Mouse (Mus musculus) small intestine, adult 2 months (tissue): ENCODE results near the gene Trim72. TPM values are rescaled to one million over a fixed set of nuclear protein-coding genes. Genes with fewer than 3 reads are reported as not detected.

ENCODE experiments used
- H3K27ac ChIP-seq: fragments of 200-500 bp; 2 replicates; pipeline ENCODE4 v1.5.1; 2012; ENCODE audit warnings: low read depth, low read length, control low read depth, inconsistent platforms; ENCODE audit not compliant: insufficient read depth
- H3K27me3 ChIP-seq: fragments of 200-500 bp; 2 replicates; pipeline ENCODE4 v1.6.1; 2012; ENCODE audit warnings: mild to moderate bottlenecking, moderate library complexity, low read length, inconsistent platforms; ENCODE audit not compliant: control insufficient read depth, insufficient read depth
- H3K36me3 ChIP-seq: fragments of 200-500 bp; 2 replicates; pipeline ENCODE4 v1.6.1; 2012; ENCODE audit warnings: mild to moderate bottlenecking, low read length, control low read depth, inconsistent platforms; ENCODE audit not compliant: control insufficient read depth, insufficient read depth
- H3K4me1 ChIP-seq: fragments of 200-500 bp; 2 replicates; pipeline ENCODE4 v1.6.1; 2012; ENCODE audit warnings: low read length, inconsistent platforms, mixed read lengths; ENCODE audit not compliant: control insufficient read depth, insufficient read depth, insufficient read length
- H3K4me3 ChIP-seq: fragments of 200-500 bp; 2 replicates; pipeline ENCODE4 v1.5.1; 2012; ENCODE audit warnings: low read depth, mild to moderate bottlenecking, control low read depth, inconsistent platforms, low read length, moderate library complexity
- CTCF ChIP-seq: fragments of 200-500 bp; IDR thresholded peaks from 2 replicates; pipeline ENCODE4 v1.5.1; 2012; ENCODE audit warnings: low read depth, mild to moderate bottlenecking, control low read depth, inconsistent platforms, low read length, moderate library complexity, mixed read lengths; ENCODE audit not compliant: insufficient replicate concordance, insufficient read length; ENCODE audit errors: extremely low read depth
- POLR2A ChIP-seq: fragments of 200-500 bp; IDR thresholded peaks from 2 replicates; pipeline ENCODE4 v1.6.1; 2012; ENCODE audit warnings: low read depth, mild to moderate bottlenecking, control low read depth, inconsistent platforms, low read length, moderate library complexity
- WGBS: fragments of 180-500 bp; shearing (Covaris S2); methylation state at CpG from one replicate; pipeline ENCODE4 v1.1.7; 2018; 5-methylcytosine and 5-hydroxymethylcytosine counted together
- polyA plus RNA-seq: library from polyadenylated mRNA; depleted of rRNA; stranded (reverse); fragments of >200 nt; gene quantifications from 2 replicates; pipeline ENCODE4 v1.2.3, GENCODE M21; 2012

The Trim72 gene
- polyA plus RNA-seq, 1 experiment = 8.8 TPM

DNA sequence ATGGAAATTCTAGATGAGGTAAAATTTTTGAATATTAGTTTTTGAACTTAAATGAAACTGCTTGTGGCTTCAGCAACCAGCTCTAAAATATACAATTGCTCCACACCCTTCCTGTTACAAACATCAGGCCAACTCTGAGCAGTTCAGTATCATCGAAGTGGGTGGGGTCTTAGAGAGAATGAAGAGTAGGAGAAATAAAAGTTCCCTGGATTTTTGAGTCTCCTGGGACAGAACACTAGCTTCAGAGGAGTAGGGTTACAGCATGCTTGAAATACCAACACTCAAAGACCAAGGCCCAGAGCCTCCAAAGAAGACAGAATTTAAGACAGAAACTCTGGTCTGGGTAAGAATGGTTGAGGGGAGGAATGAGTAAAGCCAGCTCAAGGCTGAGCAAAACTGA, 4.3 kb upstream of the Trim72 start:
- Histone ChIP-seq H3K4me1 (peaks cover 4% of the 10 kb centered on the region; the same call in 1 of the 2 replicates), H3K4me3 (no peak overlapping the region), H3K27ac (no peak overlapping the region), H3K36me3 (no peaks in the 10 kb centered on the region), H3K27me3 (no peaks in the 10 kb centered on the region)
- WGBS = 20% methylated on average over 1 of the region's 1 CpGs
- no peak for TF ChIP-seq CTCF
- TF ChIP-seq POLR2A = no peak

DNA sequence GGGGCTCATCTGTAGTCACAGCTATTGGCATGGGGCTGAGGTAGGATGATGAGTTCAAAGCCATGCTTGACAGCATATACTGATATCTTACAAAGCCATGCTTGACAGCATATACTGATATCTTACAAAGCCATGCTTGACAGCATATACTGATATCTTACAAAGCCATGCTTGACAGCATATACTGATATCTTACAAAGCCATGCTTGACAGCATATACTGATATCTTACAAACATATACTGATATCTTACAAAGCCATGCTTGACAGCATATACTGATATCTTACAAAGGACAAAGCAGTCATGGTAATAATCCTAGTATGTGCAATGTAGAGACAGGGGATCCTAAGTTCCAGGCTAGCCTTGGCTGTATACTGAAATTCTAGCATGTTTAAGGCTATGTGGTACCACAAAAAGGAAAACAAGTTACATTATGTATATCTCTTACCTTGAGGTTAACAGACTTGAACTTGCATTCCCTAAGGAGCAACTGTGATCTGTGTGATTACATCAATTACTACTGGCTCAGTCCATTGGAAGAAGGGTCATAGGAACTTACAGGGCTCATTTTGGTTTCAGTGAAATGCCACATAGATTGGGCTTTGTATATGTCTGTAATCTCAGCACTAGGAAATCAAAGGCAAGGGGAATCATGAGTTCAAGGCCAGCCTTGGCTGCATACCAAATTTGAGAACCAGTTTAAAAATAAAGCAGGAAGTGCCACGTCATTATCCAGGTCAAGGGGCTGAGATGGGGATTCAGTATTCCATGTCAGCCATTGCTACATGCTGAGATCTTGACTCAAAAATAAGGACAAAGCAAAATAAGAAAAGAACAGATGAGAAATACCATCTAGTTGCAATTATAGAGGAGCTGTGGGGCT, 3.4 kb upstream of the Trim72 start:
- no peak overlapping the region for H3K4me3 ChIP-seq
- no peaks in the 10 kb centered on the region for H3K27me3 ChIP-seq
- TF ChIP-seq POLR2A = no peak
- no peak for TF ChIP-seq CTCF
- WGBS = 7% methylated on average over 1 of the region's 1 CpGs
- no peak overlapping the region for H3K27ac ChIP-seq
- H3K4me1 ChIP-seq = peaks cover 4% of the 10 kb centered on the region; the same call in 1 of the 2 replicates
- H3K36me3 ChIP-seq = no peaks in the 10 kb centered on the region

DNA sequence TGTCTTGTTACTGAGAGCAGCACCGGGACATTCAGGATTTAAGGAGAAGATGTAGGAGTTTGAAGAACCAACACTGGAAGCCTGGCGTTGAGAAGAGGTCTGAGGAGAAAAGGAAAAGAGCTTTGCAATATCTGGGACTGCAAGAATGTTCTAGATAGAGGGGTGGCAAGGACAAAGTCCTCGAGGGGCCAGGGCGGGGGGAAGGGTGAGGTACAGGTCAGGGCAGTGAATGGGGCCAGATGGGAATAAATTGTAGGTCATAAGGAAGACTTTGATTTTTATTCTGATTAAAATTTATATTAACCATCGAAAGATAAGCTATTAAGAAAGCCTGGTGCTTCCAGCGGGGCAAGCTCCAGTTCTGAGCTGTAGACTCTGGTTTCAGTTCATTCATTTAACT, 651 bp upstream of the Trim72 start:
- no peaks in the 10 kb centered on the region for H3K27me3 ChIP-seq
- 32% methylated on average over 6 of the region's 6 CpGs for WGBS
- peaks cover 4% of the 10 kb centered on the region; the same call in 1 of the 2 replicates for H3K36me3 ChIP-seq
- peaks cover 13% of the 10 kb centered on the region for H3K4me1 ChIP-seq
- no peak for TF ChIP-seq POLR2A
- no peak for TF ChIP-seq CTCF
- H3K27ac ChIP-seq = peak overlapping the region; percentile 95
- no peak overlapping the region for H3K4me3 ChIP-seq

DNA sequence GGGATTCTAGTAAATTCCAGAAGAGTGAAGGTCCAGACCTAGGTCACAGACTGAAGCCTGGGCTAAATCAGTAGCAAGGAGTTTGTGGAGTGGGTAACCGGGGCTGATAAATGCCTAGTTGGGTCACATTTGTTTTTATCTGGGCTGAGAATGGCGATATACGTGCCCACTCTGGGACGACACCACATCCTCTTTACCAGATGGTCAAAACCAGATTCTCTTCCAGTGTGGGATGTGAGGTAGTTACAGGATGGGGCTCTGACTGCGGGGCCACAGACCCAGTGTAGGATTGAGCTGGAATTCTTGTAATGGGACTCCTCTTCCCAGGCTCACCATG, 369 bp downstream of the Trim72 start:
- TF ChIP-seq POLR2A (no peak), CTCF (no peak)

DNA sequence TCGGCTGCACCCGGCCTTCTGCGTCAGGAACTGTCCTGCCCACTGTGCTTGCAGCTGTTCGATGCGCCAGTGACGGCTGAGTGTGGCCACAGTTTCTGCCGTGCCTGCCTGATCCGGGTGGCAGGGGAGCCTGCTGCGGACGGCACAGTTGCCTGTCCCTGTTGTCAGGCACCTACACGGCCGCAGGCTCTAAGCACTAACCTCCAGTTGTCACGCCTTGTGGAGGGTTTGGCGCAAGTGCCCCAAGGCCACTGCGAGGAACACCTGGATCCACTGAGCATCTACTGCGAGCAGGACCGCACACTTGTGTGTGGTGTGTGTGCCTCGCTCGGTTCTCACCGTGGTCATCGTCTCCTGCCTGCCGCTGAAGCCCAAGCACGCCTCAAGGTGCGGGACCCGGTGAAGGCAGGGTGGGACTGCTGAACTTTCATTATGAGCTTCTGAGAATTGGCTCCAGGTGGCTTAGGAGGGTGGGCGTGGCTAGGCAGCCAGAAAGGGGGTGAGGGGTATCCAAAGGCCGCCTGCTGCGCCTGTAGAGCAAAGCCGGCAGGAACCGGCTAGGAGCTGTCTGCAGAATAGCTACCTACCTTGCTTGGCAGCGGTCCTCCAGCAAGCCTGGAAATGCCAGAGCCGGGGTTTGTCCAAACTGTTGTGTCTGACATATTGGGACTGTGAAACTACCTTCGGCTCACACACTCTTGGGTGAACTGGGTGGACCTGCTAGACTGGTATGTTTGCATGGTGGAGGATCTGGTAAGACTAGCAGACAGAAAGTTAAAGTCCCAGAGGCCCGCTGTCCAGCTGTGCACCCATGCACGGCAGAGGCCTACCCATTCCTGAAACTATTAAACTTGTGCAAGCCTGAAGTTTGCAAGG, 976 bp downstream of the Trim72 start:
- 17% methylated on average over 35 of the region's 35 CpGs for WGBS
- H3K4me3 ChIP-seq = peak overlapping the region; percentile 66
- TF ChIP-seq CTCF (no peak), POLR2A (peak; percentile 48; the same call in 1 of the 2 replicates)
- H3K4me1 ChIP-seq = peaks cover 13% of the 10 kb centered on the region
- no peaks in the 10 kb centered on the region for H3K27me3 ChIP-seq
- peaks cover 13% of the 10 kb centered on the region for H3K36me3 ChIP-seq
- H3K27ac ChIP-seq = peak overlapping the region; percentile 95

More for the DNA sequence above, 369 bp downstream of the Trim72 start:
- peaks cover 13% of the 10 kb centered on the region for H3K4me1 ChIP-seq
- H3K4me3 ChIP-seq = peak overlapping the region; percentile 66
- H3K27ac ChIP-seq = peak overlapping the region; percentile 95
- WGBS = 25% methylated on average over 5 of the region's 5 CpGs
- H3K36me3 ChIP-seq = peaks cover 8% of the 10 kb centered on the region
- no peaks in the 10 kb centered on the region for H3K27me3 ChIP-seq

DNA sequence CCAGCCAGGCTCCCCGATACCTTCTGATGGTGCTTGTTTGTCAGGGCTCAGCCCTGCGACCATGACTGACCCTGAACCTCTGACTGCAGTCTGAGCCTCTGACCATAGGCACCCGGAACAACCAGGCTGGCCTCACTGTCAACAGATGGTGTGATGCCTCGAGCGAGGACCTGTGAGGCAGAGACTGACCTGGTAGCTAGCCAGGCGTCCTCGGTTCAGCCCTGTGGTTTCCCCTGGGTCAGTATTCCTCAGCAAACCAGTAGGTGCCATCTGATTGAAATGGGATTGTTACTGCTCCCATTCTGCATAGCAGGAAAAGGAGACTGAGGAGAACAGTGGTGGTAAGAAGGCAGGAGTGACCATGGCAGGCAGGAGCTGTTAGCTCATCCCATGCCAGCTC, 2.4 kb downstream of the Trim72 start:
- Histone ChIP-seq H3K36me3 (peaks cover 16% of the 10 kb centered on the region), H3K27me3 (no peaks in the 10 kb centered on the region), H3K27ac (no peak overlapping the region)

More for the DNA sequence above, 2.4 kb downstream of the Trim72 start:
- 62% methylated on average over 7 of the region's 7 CpGs for WGBS
- TF ChIP-seq POLR2A = no peak
- no peak for TF ChIP-seq CTCF
- H3K4me1 ChIP-seq = peaks cover 13% of the 10 kb centered on the region
- H3K4me3 ChIP-seq = no peak overlapping the region
